Mouse (Mus musculus) cerebellum, adult 9-10 months (tissue): ENCODE measurements around the gene Cltb.
A peak's percentile ranks its signal among the peaks of the same experiment; 100 is the strongest.

Experiments
- DNase-seq: peaks from one replicate; pipeline ENCODE4 v3.0.0; 2022

The Cltb gene

DNA sequence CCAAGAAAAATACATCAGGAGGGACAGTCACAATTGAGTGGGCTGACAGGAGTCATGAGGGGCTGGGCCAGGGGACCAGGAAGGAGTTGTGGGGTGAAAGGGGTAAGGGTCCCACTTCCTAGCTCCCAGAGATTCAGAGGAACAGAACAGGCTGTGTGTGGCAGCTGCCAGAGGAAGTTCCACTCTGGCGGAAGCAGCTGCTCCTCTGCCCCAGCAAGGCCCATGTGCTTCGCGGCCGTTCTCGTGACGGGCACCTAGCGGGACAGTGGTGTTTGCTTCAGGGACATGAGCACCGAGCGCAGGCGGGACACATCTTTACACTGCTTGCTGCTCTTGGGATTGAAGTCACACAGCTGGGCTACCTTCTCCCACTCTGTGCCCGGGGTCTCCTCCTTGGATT is 17.5 kb downstream of the Cltb start:
- no peak for DNase-seq

DNA sequence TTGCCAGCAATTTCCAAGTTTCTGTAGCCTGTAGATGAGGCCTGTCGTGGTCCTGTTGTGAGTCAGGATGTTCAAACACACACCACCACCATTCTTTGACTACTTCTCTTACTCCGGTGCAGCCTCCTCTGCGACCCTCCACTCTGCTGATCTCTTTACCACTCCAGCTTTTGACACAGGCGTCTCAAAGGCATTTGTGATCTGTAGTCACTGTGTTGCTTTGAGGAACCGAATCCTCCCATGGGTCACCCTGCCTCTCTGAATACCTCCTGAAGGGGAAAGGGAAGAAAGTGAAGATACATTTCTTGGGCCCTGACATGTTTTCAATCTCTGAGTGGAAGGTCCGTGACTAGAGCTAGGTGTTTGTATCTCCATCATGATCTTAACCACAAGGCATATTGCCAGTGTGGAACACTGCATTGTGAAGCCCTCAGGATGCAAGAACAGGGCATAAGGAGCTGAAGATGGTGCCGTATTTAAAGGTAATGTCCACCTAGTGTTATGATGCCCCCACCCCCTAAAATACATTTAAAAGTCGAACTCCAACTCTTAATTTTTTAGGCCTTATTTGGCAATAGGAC is 19.3 kb downstream of the Cltb start:
- peak; percentile 52 for DNase-seq

DNA sequence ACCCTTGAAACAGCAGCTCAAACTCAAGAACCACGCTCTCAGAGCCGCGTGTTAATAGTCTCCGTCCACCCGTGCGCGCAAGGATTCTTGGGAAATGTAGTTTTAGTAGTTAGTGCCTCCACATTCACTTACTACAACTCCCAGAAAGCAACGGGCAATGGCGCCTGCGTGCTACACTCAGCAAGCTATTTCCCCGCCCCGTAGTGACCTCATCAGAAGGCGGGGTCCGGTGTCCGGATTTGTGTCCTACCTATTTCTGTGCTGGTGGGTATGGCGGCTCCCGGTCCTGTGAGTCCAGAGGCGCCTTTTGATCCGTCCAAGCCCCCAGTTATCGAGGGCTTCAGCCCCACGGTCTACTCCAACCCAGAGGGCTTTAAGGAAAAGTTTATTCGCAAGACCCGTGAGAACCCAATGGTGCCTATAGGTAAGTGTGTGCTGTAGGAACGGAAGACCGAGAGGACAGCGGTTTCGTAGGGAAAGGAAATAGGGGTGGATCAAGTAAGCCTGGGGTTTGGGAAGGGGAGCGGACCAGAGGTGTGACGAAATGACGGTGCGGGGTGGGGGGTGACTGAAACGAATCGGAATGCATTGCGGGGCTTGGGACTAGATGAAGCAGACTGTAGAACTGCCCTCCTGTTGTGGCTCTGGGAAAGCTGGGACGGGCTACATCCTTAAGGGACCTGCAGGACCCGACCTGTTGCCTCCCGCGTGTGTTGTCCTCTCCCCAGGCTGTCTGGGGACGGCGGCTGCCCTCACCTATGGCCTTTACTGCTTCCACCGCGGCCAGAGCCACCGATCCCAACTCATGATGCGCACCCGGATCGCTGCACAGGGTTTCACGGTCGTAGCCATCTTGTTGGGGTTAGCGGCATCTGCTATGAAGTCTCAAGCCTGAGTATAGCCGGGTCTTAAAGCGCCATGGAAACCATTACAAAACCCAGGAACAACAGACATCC is 20.9 kb downstream of the Cltb start, which contains the start of the genes Nop16 and Higd2a:
Gene Nop16, minus strand, starts transcription at position 95 of the 956 bp plus-strand sequence.
Gene Higd2a, plus strand, starts transcription at position 212 of the 956 bp plus-strand sequence.
- DNase-seq, result peak; percentile 99

DNA sequence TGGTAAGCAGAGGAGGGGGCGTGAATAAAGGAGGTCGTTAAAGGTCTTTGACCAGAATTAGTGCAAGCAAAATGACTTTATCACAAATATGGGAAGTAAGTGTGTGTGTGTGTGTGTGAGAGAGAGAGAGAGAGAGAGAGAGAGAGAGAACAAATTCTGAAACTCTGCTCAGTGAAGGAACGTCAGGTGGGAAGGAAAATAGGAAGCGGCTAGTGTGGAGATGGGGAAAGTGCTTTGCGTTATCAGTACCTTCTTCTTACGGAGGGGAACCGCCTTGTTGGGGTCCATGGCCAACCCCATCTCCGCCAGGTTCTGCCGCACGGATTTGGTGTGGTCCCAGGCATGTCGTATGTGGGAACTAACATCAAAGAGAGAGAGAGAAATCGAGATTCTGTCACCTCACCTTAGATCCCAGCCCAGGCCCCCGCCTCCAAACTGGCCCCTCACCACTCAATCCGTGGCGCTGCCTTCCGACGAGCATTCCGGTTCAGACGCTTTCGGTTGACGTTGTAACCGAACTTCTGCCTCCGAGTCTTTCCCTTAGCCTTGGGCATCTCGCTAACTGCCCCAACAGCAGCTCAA is 21.6 kb downstream of the Cltb start:
- no peak for DNase-seq

DNA sequence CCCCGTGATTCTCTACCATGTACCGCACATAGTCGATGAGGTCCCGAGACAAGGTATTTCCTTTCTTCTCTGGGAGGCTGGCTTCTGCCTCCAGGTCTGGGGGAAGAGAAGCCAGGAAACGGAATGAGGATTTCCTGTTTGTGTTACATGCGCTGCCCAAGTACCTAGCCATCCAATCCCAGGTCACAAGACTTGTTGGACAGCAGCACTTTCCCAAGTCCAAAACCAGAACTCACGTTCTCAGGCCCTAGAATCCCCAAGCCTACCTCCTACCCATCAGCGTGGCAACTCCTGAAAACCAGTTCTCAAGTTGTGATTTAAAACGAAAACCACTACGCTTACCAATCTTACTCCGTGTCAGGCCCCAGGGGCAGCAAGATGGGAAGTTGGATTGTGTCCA is 25.3 kb downstream of the Cltb start:
- no peak for DNase-seq

DNA sequence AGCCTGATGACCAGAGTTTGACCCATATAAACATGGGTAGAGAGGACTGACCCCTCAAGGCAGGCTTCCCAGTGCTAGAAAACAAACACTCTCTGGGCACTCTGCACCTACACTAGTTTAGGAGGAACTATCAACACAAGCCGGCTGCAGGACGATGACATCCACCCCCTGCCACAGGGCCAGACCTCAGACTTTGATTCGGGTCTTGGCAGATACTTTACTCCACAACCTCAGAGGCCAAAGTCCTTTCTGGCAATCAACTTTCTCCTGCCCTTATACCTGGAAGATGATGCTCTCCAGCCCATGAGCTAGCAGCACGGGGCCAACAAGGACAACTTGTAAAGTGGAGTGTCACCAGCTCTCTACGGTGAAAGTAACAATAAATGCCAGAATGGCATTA is 28.3 kb downstream of the Cltb start:
- DNase-seq, result no peak

DNA sequence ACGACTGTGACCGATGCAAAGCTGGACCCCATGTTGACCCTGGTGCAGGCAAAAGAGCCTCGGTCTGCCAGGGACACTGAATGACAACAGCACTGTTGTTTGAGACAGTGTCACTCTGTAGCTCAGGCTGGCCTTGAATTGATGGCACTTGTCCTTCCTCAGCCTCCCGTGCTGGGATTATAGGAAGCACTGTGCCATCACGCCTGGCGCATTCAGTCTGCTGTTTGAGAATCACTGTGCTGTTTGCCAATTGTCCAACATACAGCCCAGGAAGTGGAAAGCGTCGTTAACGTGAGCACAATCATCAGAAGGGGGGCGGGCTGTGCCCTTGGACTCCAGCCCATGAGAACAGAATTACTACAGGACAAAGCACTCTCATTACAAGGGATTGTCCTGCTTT is 29.0 kb downstream of the Cltb start:
- no peak for DNase-seq

DNA sequence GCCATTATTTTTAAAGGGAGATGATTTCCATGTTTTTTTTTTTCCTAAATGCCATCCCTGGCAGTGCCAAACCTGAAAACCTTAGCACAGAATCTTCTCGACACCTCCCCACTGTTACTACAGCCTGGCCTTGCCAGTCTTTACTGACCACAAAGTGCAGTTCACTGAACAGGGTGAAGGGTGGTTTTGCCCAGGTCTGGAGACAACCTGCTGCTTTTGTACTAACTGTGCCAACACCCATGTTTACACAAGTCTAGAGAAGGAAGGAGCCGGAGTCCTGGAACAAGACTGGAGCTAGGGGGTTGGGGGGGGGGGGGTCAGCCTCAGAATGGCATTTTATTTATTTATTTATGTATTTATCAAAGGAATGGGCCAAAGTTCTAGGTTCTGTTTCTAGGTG is 29.8 kb downstream of the Cltb start:
- DNase-seq, result no peak

DNA sequence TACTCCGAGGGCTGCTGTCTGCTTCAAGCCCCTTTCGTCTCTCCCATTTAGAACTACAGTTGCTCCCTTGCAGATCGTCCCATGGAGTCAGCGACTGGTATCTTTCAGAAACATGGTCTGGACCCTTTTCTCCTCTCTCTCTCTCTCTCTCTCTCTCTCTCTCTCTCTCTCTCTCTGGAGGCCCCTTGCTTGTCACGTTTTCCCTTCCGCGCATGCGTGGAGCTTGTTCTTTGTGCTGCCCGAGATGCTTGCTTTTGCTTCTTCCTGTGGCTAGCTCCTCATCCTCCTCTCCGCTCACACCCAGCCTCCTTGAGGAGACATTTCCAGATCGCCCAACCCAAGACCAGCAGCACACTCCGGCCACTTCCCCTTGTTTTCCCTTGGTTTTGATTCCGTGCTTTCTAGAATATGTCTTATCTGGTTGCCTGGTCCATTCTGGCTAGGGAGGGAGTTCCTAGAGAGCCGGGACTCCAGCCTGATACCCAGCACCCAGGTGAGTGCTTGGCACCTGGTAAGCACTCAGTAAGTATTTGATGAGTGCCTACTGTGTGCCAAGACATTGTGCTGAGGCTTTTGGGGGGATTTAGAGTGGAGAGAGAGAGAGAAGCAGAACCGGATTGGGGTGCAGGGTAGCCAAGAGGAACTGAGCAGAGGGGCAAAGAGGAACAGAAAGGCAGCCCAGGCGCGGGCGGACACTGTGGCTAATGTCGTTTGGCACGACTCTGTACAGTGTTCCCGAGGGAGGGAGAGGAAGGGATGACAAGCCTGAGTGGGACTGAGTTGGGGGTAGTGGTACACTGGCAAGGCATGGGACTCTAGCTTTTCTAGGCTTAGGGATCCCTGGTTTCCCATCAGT is 33.3 kb downstream of the Cltb start:
- DNase-seq, result no peak

DNA sequence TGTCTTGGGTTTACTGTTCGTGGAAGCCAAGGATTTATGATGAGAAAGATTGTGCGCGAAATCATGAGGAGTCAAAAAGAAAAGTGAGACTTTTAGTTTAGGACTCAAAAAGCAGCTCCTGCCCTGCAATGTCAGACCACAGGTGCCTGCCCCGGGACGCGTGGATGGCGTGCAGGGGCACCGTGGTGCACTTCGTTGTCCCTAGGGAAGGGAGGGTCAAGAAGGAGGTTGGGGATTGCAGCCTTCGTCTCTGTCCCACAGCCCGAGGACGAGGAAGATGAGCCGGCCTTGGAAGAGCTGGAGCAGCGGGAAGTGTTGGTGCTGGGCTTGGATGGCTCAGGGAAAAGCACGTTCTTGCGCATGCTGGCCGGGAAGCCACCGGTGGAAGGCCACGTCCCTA is 35.7 kb downstream of the Cltb start:
- no peak for DNase-seq

DNA sequence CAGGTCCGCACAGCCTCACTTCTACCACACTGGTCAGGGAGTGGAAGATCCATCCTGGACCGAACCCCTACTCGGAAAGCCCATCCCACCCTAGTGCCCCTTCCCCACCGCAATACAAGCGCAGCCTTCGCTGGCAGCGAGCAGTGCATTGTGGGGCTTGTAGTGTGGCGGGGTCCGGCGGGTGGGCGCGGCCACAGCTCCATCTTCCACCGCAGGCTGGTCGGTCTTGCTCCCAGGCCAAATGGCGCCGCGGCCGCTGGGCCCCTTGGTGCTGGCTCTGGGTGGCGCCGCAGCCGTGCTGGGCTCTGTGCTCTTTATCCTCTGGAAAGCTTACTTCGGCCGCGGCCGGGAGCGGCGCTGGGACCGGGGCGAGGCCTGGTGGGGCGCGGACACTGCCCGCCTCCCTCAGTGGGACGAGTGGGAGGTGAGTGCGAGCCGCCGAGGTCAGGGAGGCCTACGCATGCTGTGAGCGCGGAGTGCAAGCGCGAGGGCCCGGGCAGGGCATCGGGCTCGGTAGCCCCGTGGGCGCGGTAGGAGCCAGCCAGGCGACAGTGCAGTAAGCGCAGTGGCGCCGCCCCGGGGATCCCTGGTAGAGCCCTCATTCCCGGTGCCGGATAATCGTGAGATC is 36.2 kb downstream of the Cltb start, which contains the start of gene Arl10:
Gene Arl10, plus strand, starts transcription at position 162 of the 628 bp plus-strand sequence.
- peak; percentile 65 for DNase-seq

DNA sequence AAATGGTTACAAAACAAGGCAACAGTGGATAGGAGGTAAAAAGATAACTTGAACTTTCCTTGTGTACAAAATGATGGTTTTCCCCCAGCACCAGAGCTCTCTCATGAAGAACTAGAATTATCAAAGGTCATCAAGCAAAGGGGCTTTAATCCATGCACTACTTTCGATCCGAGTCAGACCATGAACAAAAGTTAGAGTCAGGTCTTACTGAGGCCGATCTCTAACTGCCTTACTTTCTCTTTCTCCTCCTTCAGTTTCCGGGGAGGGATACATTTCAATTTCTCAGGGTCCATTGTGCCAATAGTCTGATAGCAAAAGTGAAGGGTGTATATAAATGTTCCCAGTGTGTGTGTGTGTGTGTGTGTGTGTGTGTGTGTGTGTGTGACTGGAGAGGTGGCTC is 38.5 kb downstream of the Cltb start:
- DNase-seq, result no peak

DNA sequence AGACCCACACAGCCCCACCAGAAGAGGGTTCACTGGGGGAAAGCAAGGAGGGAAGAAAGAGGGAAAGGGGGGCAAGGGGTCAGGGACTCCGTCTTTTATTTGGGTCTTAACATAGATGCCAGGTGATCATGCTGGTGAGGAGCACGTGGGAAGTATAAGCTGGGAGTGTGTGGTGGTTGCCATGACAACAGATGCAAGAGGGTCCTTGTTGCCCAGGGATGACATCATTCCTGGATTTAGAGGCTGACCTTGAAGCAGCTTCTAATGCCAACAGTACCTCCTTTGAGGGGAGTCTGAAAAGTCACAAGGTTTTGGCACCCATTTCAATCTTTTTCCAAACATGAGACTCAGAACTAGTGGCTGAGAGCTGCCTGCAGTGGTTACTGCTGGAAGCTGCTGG is 39.5 kb downstream of the Cltb start:
- DNase-seq, result no peak

DNA sequence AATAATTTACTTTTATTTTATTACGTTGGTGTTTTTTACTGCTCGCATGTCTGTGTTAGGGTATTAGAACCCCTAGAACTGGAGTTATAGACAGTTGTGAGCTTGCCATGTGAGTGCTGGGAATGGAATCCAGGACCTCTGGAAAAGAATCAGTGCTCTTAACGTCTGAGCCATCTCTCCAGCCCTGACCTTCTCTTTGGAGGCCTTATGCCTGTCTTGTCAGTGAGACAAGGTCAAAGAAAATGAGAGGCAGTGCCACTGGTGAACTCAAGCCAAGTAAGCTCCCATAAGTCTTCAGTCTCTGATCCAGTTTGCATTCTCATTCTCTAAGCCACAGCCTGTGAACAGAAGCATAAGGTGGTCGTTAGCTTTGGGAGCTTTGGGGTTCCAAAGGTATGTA is 40.4 kb downstream of the Cltb start:
- DNase-seq, result no peak

DNA sequence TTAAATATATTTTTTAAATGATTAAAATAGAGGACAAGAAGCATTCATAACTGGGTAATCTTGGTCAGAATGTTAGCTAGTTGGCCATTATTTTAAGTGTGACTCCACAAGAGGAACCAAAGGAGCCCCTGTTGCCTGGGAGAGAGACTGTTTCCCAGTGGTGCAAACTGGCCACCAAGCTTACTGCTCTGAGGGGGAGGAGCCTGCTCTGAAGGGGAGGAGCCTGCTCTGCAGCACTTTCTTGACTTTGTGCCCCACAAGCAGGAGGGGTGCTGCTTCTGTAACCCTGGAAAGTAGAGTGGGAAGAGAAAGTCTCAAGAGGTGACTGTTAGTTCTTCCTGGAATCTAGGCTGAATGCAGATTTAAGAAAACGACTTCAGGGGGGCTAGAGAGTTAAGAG is 41.9 kb downstream of the Cltb start:
- DNase-seq, result no peak

DNA sequence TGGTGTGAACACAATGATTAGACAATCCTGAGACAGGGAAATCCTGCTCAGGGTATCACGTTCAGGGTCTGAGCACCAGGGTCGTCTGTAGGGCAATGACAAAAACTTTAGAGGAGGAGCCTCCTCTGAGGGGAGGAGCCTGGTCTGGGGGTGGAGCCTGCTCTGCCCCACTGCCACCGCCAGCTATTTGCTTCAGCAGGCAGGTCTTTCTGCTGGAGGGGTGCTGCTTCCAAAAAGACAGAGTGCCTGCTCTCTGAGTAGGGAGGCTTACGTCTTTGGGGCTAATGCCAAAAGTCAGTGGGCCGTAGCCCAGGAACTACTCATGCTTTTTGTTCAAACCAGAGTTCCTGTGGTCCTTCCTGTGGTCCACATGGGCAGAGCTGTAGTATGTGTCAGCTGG is 42.8 kb downstream of the Cltb start:
- no peak for DNase-seq

DNA sequence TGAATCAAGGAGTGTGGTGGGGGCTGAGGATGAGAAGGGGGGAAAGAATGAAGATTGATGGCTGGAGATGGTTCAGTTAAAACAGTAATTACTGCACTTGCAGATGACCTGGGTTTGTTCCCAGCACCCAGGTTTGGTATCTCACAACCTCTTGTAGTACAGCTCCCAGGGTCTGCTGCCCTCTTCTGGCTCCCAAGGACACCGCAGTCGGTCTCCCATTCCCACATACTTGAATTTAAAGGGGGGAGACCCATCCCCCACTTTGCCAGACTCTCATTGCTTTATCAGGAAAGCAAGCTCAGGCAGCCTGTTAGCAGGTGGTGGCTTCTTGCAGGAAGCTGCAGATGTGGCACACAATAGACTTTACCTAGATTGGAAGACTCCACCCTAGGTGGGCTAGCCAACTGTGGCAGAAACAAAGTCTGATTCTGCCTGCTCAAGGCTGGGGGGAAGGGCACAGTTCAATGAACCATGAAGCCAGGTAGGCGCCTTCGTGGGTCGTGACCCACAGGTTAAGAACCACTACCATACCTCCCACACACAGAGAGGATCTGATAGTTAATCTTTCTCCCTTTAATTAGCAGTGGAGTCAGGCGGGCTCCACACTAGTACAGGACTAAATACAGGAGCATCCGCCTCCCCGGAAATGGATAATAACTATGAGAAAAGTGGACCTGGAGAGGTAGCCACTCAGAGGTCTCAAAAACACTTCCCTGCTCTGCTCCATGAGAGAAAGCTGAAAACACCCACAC is 45.4 kb downstream of the Cltb start:
- DNase-seq, result peak; percentile 81

DNA sequence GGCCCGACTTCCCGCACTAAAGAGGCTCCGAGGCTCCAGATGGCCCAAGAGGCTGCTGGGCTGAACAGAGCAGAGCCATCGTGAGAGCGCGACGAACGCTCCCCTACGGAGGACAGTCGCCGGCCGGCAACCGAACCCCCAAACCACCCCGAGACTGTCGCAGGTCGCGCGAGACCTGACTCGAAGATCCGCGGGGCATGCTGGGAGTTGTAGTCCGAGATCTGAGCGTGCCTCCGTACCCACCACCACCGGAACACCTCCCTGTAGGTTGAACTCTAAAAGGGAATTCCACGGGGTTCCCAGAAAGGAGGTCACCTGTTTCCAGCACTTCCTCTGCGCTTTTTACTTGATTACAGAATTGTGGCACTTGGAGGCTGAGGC is 46.0 kb downstream of the Cltb start, which contains the start of gene 4833439L19Rik:
Gene 4833439L19Rik, minus strand, starts transcription at position 235 of the 381 bp plus-strand sequence.
- peak; percentile 93 for DNase-seq

DNA sequence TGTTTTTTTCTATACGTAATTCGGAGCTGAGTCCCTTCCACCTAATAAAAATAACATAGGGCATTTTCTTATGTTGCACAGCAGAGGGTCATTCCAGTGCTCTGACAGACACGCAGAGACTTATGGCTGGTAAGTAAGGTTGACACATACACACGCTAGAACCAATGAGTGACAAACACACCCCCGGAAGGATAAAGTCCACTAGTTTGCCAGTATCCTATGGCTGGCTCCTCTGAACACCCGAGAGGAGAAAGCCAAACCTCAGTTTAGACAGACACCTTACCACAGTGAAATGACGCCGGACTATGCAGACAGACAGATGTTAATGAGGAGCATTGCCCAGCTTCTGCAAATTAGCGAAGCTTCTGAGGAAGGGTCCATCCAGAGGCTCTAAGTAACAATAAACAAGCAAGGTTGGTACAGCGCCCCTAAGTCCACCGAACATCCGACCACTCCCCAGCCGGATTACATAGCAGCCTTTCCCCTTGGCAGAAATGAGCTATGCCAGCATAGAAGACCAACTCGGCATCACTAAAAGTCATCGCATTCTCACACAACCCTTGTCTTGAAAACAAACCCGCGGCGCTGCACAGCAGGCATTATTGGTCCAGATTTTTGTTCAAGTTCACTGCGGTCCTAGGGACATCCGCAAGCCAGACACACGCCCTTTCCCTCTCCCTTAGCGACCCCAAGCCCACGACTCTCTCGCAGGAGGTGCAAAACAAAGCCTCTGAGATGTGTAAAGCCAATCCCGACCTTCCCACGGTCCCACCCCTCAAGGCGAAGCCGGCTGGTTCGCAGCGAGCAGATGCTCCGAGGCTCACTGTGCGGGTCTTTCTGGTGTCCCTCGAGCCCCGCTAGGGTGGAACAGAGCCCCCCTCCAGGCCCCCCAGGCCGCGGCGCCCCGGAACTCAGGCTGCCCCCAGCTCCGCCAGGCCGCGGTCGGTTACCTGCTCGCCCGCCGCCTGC is 46.6 kb downstream of the Cltb start:
- DNase-seq, result no peak

DNA sequence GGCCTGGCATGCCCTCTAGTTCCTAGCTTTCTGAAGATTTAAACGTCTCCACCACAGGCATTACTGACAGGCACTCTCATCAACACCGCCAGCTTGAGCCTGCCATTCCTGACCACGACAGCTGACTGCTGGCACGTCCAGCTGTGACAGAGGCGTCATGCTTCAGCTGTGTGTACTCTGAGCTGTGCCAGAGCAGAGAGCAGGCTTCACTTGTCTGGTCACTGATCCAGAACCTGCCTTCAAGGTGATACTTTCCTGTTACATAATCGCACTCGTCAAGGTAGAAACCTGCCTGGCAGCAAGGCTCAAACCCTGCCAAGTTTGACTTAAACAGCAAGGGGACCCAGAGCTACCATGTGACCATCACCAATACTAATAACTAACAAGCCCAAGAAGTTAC is 48.6 kb downstream of the Cltb start:
- DNase-seq, result no peak
